Mouse (Mus musculus) common myeloid progenitor, adult 5-6 weeks (primary cell): ENCODE measurements at regions not wholly inside any gene's neighbourhood (a gene's known extent, or its start where the extent isn't known, plus 50 kb on each side); places are given as distances from the start of the nearest gene placed in this dataset.

Source experiments
- ATAC-seq: replicated peaks from 2 replicates; pipeline ENCODE4 v1.8.0; 2016; ENCODE audit warnings: low read depth, mild to moderate bottlenecking, moderate TSS enrichment, inconsistent platforms; ENCODE audit not compliant: poor library complexity, severe bottlenecking

GRCm38 (mm10) chr9:81140158-81140557, 493.5 kb downstream of the Htr1b start:
- ATAC-seq: no peak

GRCm38 (mm10) chr9:81136366-81136765, 497.3 kb downstream of the Htr1b start:
- 0 out of 2 replicates have a peak, but pooled peaks have one; percentile 11 for ATAC-seq

- ATAC-seq: peak; percentile 78
Measured at GRCm38 (mm10) chr9:81113044-81113443, 520.6 kb downstream of the Htr1b start.

- peak; percentile 98 for ATAC-seq
Measured at GRCm38 (mm10) chr9:81073248-81073647, 560.4 kb downstream of the Htr1b start.

- 0 out of 2 replicates have a peak, but pooled peaks have one; percentile 36 for ATAC-seq
Measured at GRCm38 (mm10) chr9:81042521-81042920, 577.2 kb upstream of the Impg1 start.

- ATAC-seq: no peak
Measured at GRCm38 (mm10) chr9:81041967-81042366, 576.7 kb upstream of the Impg1 start.
